Mouse (Mus musculus): ENCODE results near the gene Lrrc28.

Lrrc28 gene

GRCm38 (mm10) chr7:67645681-67646014 is 580 bp upstream of the Lrrc28 start:
- DNase-seq (ENCODE audit: low spot score): no peak

- no peak for DNase-seq (ENCODE audit: low spot score)
Measured at GRCm38 (mm10) chr7:67644291-67644690, 777 bp downstream of the Lrrc28 start.

- no peak for DNase-seq (ENCODE audit: low spot score)
Measured at GRCm38 (mm10) chr7:67642955-67643354, 2.1 kb downstream of the Lrrc28 start.

- no peak for DNase-seq (ENCODE audit: low spot score)
Measured at GRCm38 (mm10) chr7:67639006-67639405, 6.1 kb downstream of the Lrrc28 start.

- DNase-seq (ENCODE audit: low spot score): no peak
Measured at GRCm38 (mm10) chr7:67636161-67636560, 8.9 kb downstream of the Lrrc28 start.

- no peak for DNase-seq (ENCODE audit: low spot score)
Measured at GRCm38 (mm10) chr7:67634210-67634609, 10.9 kb downstream of the Lrrc28 start.

- no peak for DNase-seq (ENCODE audit: low spot score)
Measured at GRCm38 (mm10) chr7:67632380-67632779, 12.7 kb downstream of the Lrrc28 start.

GRCm38 (mm10) chr7:67630817-67631216 is 14.3 kb downstream of the Lrrc28 start:
- peak; percentile 78 for DNase-seq (ENCODE audit: low spot score)

- DNase-seq (ENCODE audit: low spot score): no peak
Measured at GRCm38 (mm10) chr7:67629681-67630080, 15.4 kb downstream of the Lrrc28 start.

GRCm38 (mm10) chr7:67626671-67627070 is 18.4 kb downstream of the Lrrc28 start:
- DNase-seq (ENCODE audit: low spot score): no peak

- DNase-seq (ENCODE audit: low spot score): no peak
Measured at GRCm38 (mm10) chr7:67622151-67622550, 22.9 kb downstream of the Lrrc28 start.

- no peak for DNase-seq (ENCODE audit: low spot score)
Measured at GRCm38 (mm10) chr7:67619836-67620235, 25.2 kb downstream of the Lrrc28 start.

GRCm38 (mm10) chr7:67618316-67618715 is 26.8 kb downstream of the Lrrc28 start:
- DNase-seq (ENCODE audit: low spot score): no peak

- no peak for DNase-seq (ENCODE audit: low spot score)
Measured at GRCm38 (mm10) chr7:67617646-67618045, 27.4 kb downstream of the Lrrc28 start.

- DNase-seq (ENCODE audit: low spot score): no peak
Measured at GRCm38 (mm10) chr7:67616890-67617289, 28.2 kb downstream of the Lrrc28 start.

- DNase-seq (ENCODE audit: low spot score): no peak
Measured at GRCm38 (mm10) chr7:67614464-67614861, 30.6 kb downstream of the Lrrc28 start.

GRCm38 (mm10) chr7:67613795-67614463 is 31.1 kb downstream of the Lrrc28 start:
- peak; percentile 3 for DNase-seq (ENCODE audit: low spot score)

- DNase-seq (ENCODE audit: low spot score): no peak
Measured at GRCm38 (mm10) chr7:67608348-67609024, 36.6 kb downstream of the Lrrc28 start.

- peak; percentile 35 for DNase-seq (ENCODE audit: low spot score)
Measured at GRCm38 (mm10) chr7:67607669-67608347, 37.3 kb downstream of the Lrrc28 start.

- no peak for DNase-seq (ENCODE audit: low spot score)
Measured at GRCm38 (mm10) chr7:67606250-67606649, 38.8 kb downstream of the Lrrc28 start.

GRCm38 (mm10) chr7:67605114-67605513 is 40.0 kb downstream of the Lrrc28 start:
- no peak for DNase-seq (ENCODE audit: low spot score)

GRCm38 (mm10) chr7:67598050-67598449 is 47.0 kb downstream of the Lrrc28 start:
- DNase-seq (ENCODE audit: low spot score): peak; percentile 45

- DNase-seq (ENCODE audit: low spot score): no peak
Measured at GRCm38 (mm10) chr7:67596961-67597360, 48.1 kb downstream of the Lrrc28 start.
